Mouse (Mus musculus) lung, embryonic 14.5 days (tissue): ENCODE data around the gene M1ap. TPM values are rescaled to one million over a fixed set of nuclear protein-coding genes. Genes with fewer than 3 reads are reported as not detected.

Experiments used
- ATAC-seq: fragments of 200-750 bp; cut with Nextera tagmentation; 2 replicates; pipeline ENCODE4 v1.8.0; 2017; ENCODE audit warnings: mild to moderate bottlenecking, moderate TSS enrichment, moderate library complexity; ENCODE audit not compliant: insufficient read depth
- DNase-seq: peaks from one replicate; pipeline ENCODE4 v3.0.0-alpha.2; 2015
- H3K27ac ChIP-seq: fragments of 300-500 bp; sonication (generic); 2 replicates; pipeline ENCODE4 v1.5.1; 2014; ENCODE audit warnings: low read depth, mild to moderate bottlenecking, moderate library complexity
- H3K27me3 ChIP-seq: fragments of 300-500 bp; sonication (generic); 2 replicates; pipeline ENCODE4 v1.6.1; 2014; ENCODE audit warnings: low read length, control low read depth; ENCODE audit not compliant: insufficient read depth
- H3K36me3 ChIP-seq: fragments of 300-500 bp; sonication (generic); 2 replicates; pipeline ENCODE4 v1.6.1; 2014; ENCODE audit warnings: control low read depth; ENCODE audit not compliant: insufficient read depth
- H3K4me1 ChIP-seq: fragments of 300-500 bp; sonication (generic); 2 replicates; pipeline ENCODE4 v1.6.1; 2014; ENCODE audit warnings: antibody characterized with exemption, control low read depth; ENCODE audit not compliant: insufficient read depth
- H3K4me2 ChIP-seq: fragments of 300-500 bp; sonication (generic); 2 replicates; pipeline ENCODE4 v1.6.1; 2014; ENCODE audit warnings: mild to moderate bottlenecking
- H3K4me3 ChIP-seq: fragments of 300-500 bp; sonication (generic); 2 replicates; pipeline ENCODE4 v1.5.1; 2014; ENCODE audit warnings: low read depth, low read length
- H3K9ac ChIP-seq: fragments of 300-500 bp; sonication (generic); 2 replicates; pipeline ENCODE4 v1.6.1; 2014
- H3K9me3 ChIP-seq: fragments of 300-500 bp; sonication (generic); 2 replicates; pipeline ENCODE4 v1.6.1; 2016; ENCODE audit warnings: low read depth, low read length, control low read depth
- CTCF ChIP-seq: IDR thresholded peaks from 2 replicates; pipeline ENCODE4 v1.5.1; 2016; ENCODE audit warnings: antibody characterized with exemption, low read depth
- WGBS: fragments of 180-500 bp; shearing (Covaris S2); extraction: QIAGEN DNeasy Blood & Tissue Kit; methylation state at CpG from one replicate; pipeline ENCODE4 v1.1.7; 2014; 5-methylcytosine and 5-hydroxymethylcytosine counted together
- polyA plus RNA-seq: library from polyadenylated mRNA; unstranded; fragments of >200 nt; fragmentation: Nextera tagmentation; extraction: Ambion mirVana; gene quantifications from 2 replicates; pipeline ENCODE4 v1.2.1, GENCODE M21; 2014

The M1ap gene
- polyA plus RNA-seq, 1 experiment from 2014 or later = 1.1 TPM

DNA sequence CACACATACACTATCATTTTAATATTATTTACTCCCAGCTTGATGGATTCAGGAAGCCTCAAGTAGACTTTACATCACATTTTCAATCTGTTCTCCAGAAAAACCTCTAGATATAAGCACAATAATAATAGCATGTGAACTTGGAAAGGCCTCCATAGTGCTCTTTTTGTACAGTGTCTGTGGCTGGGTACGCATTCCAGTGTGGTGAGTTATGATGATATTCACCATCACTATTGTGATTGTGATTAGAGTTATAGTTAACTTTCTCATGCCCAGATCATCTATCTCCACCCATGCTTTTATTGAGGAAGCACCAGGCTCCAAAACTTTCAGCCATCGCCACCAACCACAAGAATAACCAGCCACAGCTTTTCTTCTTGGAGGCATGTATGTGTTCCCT lies 77.1 kb downstream of the M1ap start:
- ATAC-seq (no peak), DNase-seq (no peak)
- no peaks in the 10 kb centered on the region for H3K4me1 ChIP-seq
- no peak overlapping the region for H3K27ac ChIP-seq
- H3K9me3 ChIP-seq = no peaks in the 10 kb centered on the region
- no peak overlapping the region; the same call in 1 of the 2 replicates for H3K9ac ChIP-seq
- no peak overlapping the region for H3K4me2 ChIP-seq
- H3K4me3 ChIP-seq = no peak overlapping the region
- 96% methylated on average over 2 of the region's 2 CpGs for WGBS
- no peaks in the 10 kb centered on the region for H3K27me3 ChIP-seq
- no peaks in the 10 kb centered on the region for H3K36me3 ChIP-seq
- no peak for TF ChIP-seq CTCF

- Histone ChIP-seq H3K9ac (no peak overlapping the region), H3K4me1 (no peaks in the 10 kb centered on the region), H3K27ac (no peak overlapping the region), H3K4me3 (no peak overlapping the region), H3K27me3 (no peaks in the 10 kb centered on the region), H3K9me3 (no peaks in the 10 kb centered on the region), H3K36me3 (no peaks in the 10 kb centered on the region), H3K4me2 (no peak overlapping the region)
- DNase-seq = no peak
- no peak for TF ChIP-seq CTCF
- WGBS = 46% methylated on average over 4 of the region's 4 CpGs
- ATAC-seq = no peak
Measured at GRCm38 (mm10) chr6:83024421-83024820, 77.7 kb downstream of the M1ap start.

- Histone ChIP-seq H3K36me3 (no peaks in the 10 kb centered on the region), H3K4me2 (no peak overlapping the region), H3K9me3 (no peaks in the 10 kb centered on the region), H3K9ac (no peak overlapping the region), H3K27ac (no peak overlapping the region), H3K4me1 (no peaks in the 10 kb centered on the region), H3K4me3 (no peak overlapping the region), H3K27me3 (no peaks in the 10 kb centered on the region)
- no peak for TF ChIP-seq CTCF
- WGBS = 79% methylated on average over 4 of the region's 4 CpGs
- DNase-seq (no peak), ATAC-seq (no peak)
Measured at GRCm38 (mm10) chr6:83025221-83025620, 78.5 kb downstream of the M1ap start.

- DNase-seq (no peak), ATAC-seq (no peak)
- Histone ChIP-seq H3K4me3 (no peak overlapping the region), H3K4me2 (no peak overlapping the region), H3K4me1 (0 out of 2 replicates have a peak, but pooled peaks cover 3% of the 10 kb centered on the region), H3K9ac (no peak overlapping the region), H3K9me3 (no peaks in the 10 kb centered on the region), H3K36me3 (no peaks in the 10 kb centered on the region), H3K27me3 (no peaks in the 10 kb centered on the region), H3K27ac (no peak overlapping the region)
- WGBS = 72% methylated on average over 8 of the region's 8 CpGs
- TF ChIP-seq CTCF = no peak
Measured at GRCm38 (mm10) chr6:83027293-83027692, 80.6 kb downstream of the M1ap start.

GRCm38 (mm10) chr6:83027706-83028105 lies 81.0 kb downstream of the M1ap start:
- Histone ChIP-seq H3K9me3 (no peaks in the 10 kb centered on the region), H3K27ac (no peak overlapping the region), H3K4me3 (no peak overlapping the region), H3K27me3 (no peaks in the 10 kb centered on the region), H3K36me3 (no peaks in the 10 kb centered on the region), H3K4me1 (0 out of 2 replicates have a peak, but pooled peaks cover 3% of the 10 kb centered on the region), H3K4me2 (peak overlapping the region; percentile 18; the same call in 1 of the 2 replicates), H3K9ac (no peak overlapping the region)
- ATAC-seq (peak; percentile 31; the same call in 1 of the 2 replicates), DNase-seq (peak; percentile 44)
- TF ChIP-seq CTCF = no peak
- WGBS = 30% methylated on average over 7 of the region's 9 CpGs

GRCm38 (mm10) chr6:83029777-83030176 lies 83.1 kb downstream of the M1ap start:
- Histone ChIP-seq H3K27me3 (no peaks in the 10 kb centered on the region), H3K4me2 (no peak overlapping the region), H3K9ac (no peak overlapping the region), H3K27ac (no peak overlapping the region), H3K4me3 (no peak overlapping the region), H3K9me3 (no peaks in the 10 kb centered on the region), H3K36me3 (no peaks in the 10 kb centered on the region), H3K4me1 (0 out of 2 replicates have a peak, but pooled peaks cover 7% of the 10 kb centered on the region)
- WGBS = 37% methylated on average over 10 of the region's 10 CpGs
- ATAC-seq (no peak), DNase-seq (no peak)
- no peak for TF ChIP-seq CTCF

- no peak for ATAC-seq
Measured at GRCm38 (mm10) chr6:83031111-83031510, 84.4 kb downstream of the M1ap start.

More at GRCm38 (mm10) chr6:83031111-83031510, 84.4 kb downstream of the M1ap start:
- H3K9ac ChIP-seq = no peak overlapping the region
- TF ChIP-seq CTCF = no peak
- H3K4me3 ChIP-seq = no peak overlapping the region
- WGBS = 76% methylated on average over 7 of the region's 7 CpGs
- no peaks in the 10 kb centered on the region for H3K36me3 ChIP-seq
- no peaks in the 10 kb centered on the region for H3K27me3 ChIP-seq
- H3K9me3 ChIP-seq = no peaks in the 10 kb centered on the region
- 0 out of 2 replicates have a peak, but pooled peaks cover 7% of the 10 kb centered on the region for H3K4me1 ChIP-seq
- H3K27ac ChIP-seq = no peak overlapping the region
- no peak overlapping the region for H3K4me2 ChIP-seq
- DNase-seq = no peak
